Mouse (Mus musculus): Measurements from ENCODE around the gene Clec4f. TPM values are rescaled to one million over a fixed set of nuclear protein-coding genes. Genes with fewer than 3 reads are reported as not detected.

The Clec4f gene
- polyA plus RNA-seq, 1 experiment from 2014 or later: not detected

DNA sequence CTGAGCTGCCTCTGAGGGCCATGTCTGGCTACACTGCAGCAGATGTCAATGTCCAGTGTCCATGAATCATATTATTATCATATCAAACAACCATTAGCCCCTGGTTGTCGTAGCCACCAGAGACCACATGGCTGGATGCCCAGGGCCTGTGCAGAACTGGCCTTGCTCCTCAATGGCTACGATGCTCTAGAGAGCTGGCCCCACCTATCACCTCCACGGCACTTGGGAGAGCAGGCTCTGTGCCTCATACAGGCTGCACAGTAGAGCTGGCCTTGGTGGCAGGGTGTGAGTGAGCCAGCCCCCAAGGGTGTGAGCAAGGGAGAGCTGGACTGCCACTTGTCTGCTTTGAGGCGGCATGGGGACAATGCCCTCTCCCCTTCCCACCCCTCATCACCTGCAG is 41.5 kb downstream of the Clec4f start:
- no peak overlapping the region for H3K4me3 ChIP-seq (replicated peaks; ENCODE audit: low read length)
- no peak overlapping the region for H3K27ac ChIP-seq
- no peaks in the 10 kb centered on the region for H3K9me3 ChIP-seq (ENCODE audit: control insufficient read depth, low read length)
- H3K4me2 ChIP-seq (replicated peaks): no peak overlapping the region
- 91% methylated on average over 4 of the region's 4 CpGs for WGBS
- H3K36me3 ChIP-seq (replicated peaks; ENCODE audit: control insufficient read depth, insufficient read depth): no peaks in the 10 kb centered on the region
- no peaks in the 10 kb centered on the region for H3K27me3 ChIP-seq (ENCODE audit: control insufficient read depth, insufficient read depth, low read length)
- no peaks in the 10 kb centered on the region for H3K4me1 ChIP-seq (replicated peaks; ENCODE audit: control insufficient read depth, insufficient read depth, low read length)
- ATAC-seq (ENCODE audit: low FRiP score) (no peak), DNase-seq (ENCODE audit: low spot score) (no peak)
- no peak overlapping the region for H3K9ac ChIP-seq

DNA sequence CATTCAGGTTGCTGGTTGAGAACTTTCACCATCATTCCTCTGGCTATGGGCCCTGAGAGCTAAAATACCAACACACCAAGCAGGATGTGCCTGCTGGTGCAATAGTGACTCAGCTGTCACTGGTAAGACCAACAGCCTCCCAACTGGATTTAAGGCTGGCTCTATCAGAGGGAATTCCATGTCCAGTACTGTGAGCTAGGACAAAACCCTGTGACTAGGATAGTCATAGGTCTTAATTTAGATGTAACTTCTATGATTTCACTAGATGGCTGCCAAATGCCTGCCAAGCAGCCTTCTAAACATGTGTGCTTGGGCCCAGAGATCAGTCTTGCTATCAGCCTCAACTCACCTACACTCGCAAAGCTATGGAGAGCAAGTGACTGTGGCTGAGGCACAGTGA is 43.0 kb downstream of the Clec4f start:
- ATAC-seq (ENCODE audit: low FRiP score): no peak

DNA sequence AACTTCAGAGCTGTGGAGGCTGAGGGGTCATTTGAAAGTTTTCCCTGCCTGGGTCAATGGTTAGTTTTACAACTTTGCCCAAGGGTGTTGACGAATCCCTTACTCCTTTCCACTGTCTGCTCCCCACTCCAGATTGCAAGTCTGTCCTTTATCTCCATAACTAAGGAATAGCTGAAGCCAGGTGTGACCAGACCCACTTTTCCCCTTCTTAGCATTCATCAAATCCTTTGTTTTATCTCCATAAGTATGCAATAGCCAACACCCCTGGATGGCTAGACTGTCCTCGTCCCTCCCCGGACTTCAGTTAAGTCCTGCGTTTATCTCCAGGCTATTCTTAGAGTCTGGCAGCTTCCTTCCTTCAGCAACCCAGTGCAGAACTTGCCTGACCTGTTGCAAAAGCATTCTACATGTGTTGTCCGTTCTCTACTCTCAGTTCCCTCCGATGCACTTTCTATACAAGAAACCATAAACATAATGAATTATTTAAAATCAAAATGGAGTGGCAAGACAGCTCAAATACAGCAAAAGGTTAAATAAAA is 56.3 kb downstream of the Clec4f start:
- Histone ChIP-seq H3K9ac (no peak overlapping the region), H3K4me2 (replicated peaks) (no peak overlapping the region), H3K36me3 (replicated peaks; ENCODE audit: control insufficient read depth, insufficient read depth) (no peaks in the 10 kb centered on the region), H3K4me3 (replicated peaks; ENCODE audit: low read length) (no peak overlapping the region), H3K27me3 (ENCODE audit: control insufficient read depth, insufficient read depth, low read length) (no peaks in the 10 kb centered on the region), H3K4me1 (replicated peaks; ENCODE audit: control insufficient read depth, insufficient read depth, low read length) (no peaks in the 10 kb centered on the region), H3K27ac (no peak overlapping the region), H3K9me3 (ENCODE audit: control insufficient read depth, low read length) (no peaks in the 10 kb centered on the region)
- DNase-seq (ENCODE audit: low spot score): no peak
- WGBS: 91% methylated on average over 6 of the region's 6 CpGs
- no peak for ATAC-seq (ENCODE audit: low FRiP score)

More for the DNA sequence above, 43.0 kb downstream of the Clec4f start:
- H3K4me2 ChIP-seq (replicated peaks): no peak overlapping the region
- no peak for DNase-seq (ENCODE audit: low spot score)
- H3K4me3 ChIP-seq (replicated peaks; ENCODE audit: low read length): no peak overlapping the region
- no peaks in the 10 kb centered on the region for H3K4me1 ChIP-seq (replicated peaks; ENCODE audit: control insufficient read depth, insufficient read depth, low read length)
- WGBS: 89% methylated on average over 1 of the region's 1 CpGs
- H3K9ac ChIP-seq: no peak overlapping the region
- H3K27me3 ChIP-seq (ENCODE audit: control insufficient read depth, insufficient read depth, low read length): no peaks in the 10 kb centered on the region
- no peaks in the 10 kb centered on the region for H3K9me3 ChIP-seq (ENCODE audit: control insufficient read depth, low read length)
- H3K27ac ChIP-seq: no peak overlapping the region
- H3K36me3 ChIP-seq (replicated peaks; ENCODE audit: control insufficient read depth, insufficient read depth): no peaks in the 10 kb centered on the region

DNA sequence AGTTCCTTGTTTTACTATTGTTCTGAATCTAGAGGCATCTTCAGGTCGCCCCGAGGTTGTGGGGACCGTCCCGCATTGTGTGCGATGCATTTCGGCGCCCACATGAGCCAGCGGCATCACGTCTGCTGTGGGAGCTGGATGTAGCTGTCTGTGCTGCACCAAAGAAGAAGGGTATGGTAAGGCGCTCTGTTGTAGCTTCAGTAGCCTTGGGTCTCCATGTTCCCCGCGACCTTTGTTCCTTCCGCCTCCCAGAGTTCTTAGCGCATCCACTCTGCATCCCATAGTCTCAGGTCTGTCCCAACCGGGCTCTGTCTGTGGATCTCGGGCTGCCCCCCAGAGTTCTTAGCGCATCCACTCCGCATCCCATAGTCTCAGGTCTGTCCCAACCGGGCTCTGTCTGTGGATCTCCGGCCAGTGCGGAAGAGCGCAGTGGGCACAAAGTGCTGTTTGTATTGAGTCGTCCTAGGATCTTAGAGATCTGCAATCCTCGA is 56.9 kb downstream of the Clec4f start:
- Histone ChIP-seq H3K9me3 (ENCODE audit: control insufficient read depth, low read length) (no peaks in the 10 kb centered on the region), H3K9ac (peak overlapping the region; percentile 48), H3K27ac (no peak overlapping the region), H3K27me3 (ENCODE audit: control insufficient read depth, insufficient read depth, low read length) (no peaks in the 10 kb centered on the region), H3K36me3 (replicated peaks; ENCODE audit: control insufficient read depth, insufficient read depth) (no peaks in the 10 kb centered on the region), H3K4me3 (replicated peaks; ENCODE audit: low read length) (peak overlapping the region; percentile 29), H3K4me2 (replicated peaks) (peak overlapping the region; percentile 51), H3K4me1 (replicated peaks; ENCODE audit: control insufficient read depth, insufficient read depth, low read length) (no peaks in the 10 kb centered on the region)
- DNase-seq (ENCODE audit: low spot score): no peak
- ATAC-seq (ENCODE audit: low FRiP score): no peak
- 40% methylated on average over 24 of the region's 24 CpGs for WGBS

DNA sequence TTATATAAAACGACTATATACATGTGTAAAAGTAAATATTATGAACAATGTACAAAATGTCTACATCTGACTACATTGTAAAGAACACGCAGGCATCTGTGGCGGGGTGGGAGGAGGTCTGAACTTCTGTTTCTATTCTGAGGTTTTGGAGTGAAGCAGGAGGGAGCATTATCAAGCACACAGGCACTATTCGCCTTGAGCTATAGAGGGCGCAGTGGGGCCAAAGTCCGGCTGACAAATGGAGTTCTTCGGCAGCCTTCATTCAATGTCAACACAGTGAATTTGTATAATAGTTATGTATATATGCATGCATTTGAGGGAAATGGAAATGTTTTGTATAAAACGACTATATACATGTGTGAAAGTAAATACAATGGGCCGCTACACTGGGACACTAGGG is 57.3 kb downstream of the Clec4f start:
- H3K9me3 ChIP-seq (ENCODE audit: control insufficient read depth, low read length): no peaks in the 10 kb centered on the region
- WGBS: 10% methylated on average over 9 of the region's 9 CpGs
- no peaks in the 10 kb centered on the region for H3K4me1 ChIP-seq (replicated peaks; ENCODE audit: control insufficient read depth, insufficient read depth, low read length)
- H3K4me3 ChIP-seq (replicated peaks; ENCODE audit: low read length): peak overlapping the region; percentile 29
- H3K36me3 ChIP-seq (replicated peaks; ENCODE audit: control insufficient read depth, insufficient read depth): no peaks in the 10 kb centered on the region
- peak overlapping the region; percentile 51 for H3K4me2 ChIP-seq (replicated peaks)
- H3K27me3 ChIP-seq (ENCODE audit: control insufficient read depth, insufficient read depth, low read length): no peaks in the 10 kb centered on the region
- H3K9ac ChIP-seq: peak overlapping the region; percentile 48
- ATAC-seq (ENCODE audit: low FRiP score): no peak
- no peak overlapping the region for H3K27ac ChIP-seq
- DNase-seq (ENCODE audit: low spot score): peak; percentile 76

DNA sequence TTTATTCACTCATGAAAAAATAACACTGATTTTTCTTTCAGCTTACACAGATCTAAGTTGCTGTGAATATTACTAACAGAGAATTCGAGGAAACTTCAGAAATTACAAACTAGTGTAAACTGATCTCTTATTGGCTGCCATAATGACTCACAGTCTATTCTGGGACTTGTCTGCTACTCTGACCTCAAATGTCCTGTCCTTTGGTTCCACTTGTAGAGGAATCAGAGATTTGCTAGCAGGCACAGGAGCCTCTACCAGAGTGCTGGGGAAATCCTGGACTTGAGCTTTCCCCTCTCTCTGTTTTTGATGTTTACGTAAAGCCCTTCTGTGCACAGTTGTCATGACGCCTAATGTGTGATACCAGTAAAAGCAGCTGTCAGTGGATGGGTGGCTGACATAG is 58.0 kb downstream of the Clec4f start:
- DNase-seq (ENCODE audit: low spot score) (no peak), ATAC-seq (ENCODE audit: low FRiP score) (no peak)
- no peaks in the 10 kb centered on the region for H3K9me3 ChIP-seq (ENCODE audit: control insufficient read depth, low read length)
- 70% methylated on average over 3 of the region's 3 CpGs for WGBS
- H3K27ac ChIP-seq: no peak overlapping the region
- no peak overlapping the region for H3K4me3 ChIP-seq (replicated peaks; ENCODE audit: low read length)
- H3K4me2 ChIP-seq (replicated peaks): no peak overlapping the region
- H3K4me1 ChIP-seq (replicated peaks; ENCODE audit: control insufficient read depth, insufficient read depth, low read length): no peaks in the 10 kb centered on the region
- no peaks in the 10 kb centered on the region for H3K36me3 ChIP-seq (replicated peaks; ENCODE audit: control insufficient read depth, insufficient read depth)
- no peaks in the 10 kb centered on the region for H3K27me3 ChIP-seq (ENCODE audit: control insufficient read depth, insufficient read depth, low read length)
- no peak overlapping the region for H3K9ac ChIP-seq

DNA sequence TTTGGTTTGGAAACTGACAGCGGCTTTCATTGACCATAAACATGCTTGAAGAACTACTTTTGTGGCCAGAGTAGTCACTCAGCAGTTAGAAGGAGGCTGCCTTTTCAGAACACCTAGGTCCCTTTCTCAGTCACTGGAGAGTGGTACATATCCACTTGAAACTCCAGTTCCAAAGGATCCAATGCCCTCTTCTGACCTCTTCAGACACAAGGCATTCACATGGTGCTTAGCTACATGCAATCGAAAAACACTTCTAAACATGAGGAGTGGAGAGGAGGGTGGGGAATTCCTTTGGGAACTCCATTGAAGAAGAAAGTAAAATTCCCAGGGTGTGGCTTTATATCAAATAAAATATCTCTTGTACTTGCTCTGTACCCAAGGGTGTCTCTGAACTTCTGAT is 61.0 kb downstream of the Clec4f start:
- Histone ChIP-seq H3K4me1 (replicated peaks; ENCODE audit: control insufficient read depth, insufficient read depth, low read length) (no peaks in the 10 kb centered on the region), H3K27ac (no peak overlapping the region), H3K4me3 (replicated peaks; ENCODE audit: low read length) (no peak overlapping the region), H3K9ac (no peak overlapping the region), H3K27me3 (ENCODE audit: control insufficient read depth, insufficient read depth, low read length) (no peaks in the 10 kb centered on the region), H3K9me3 (ENCODE audit: control insufficient read depth, low read length) (no peaks in the 10 kb centered on the region), H3K4me2 (replicated peaks) (no peak overlapping the region), H3K36me3 (replicated peaks; ENCODE audit: control insufficient read depth, insufficient read depth) (no peaks in the 10 kb centered on the region)
- no peak for ATAC-seq (ENCODE audit: low FRiP score)
- DNase-seq (ENCODE audit: low spot score): no peak
- WGBS: 93% methylated on average over 2 of the region's 2 CpGs

Other genes starting within 250 kb of the Clec4f start
- 43.6 and 52.2 TPM in 2 replicates for gene Tet3, start 197.1 kb downstream of the Clec4f start, polyA plus RNA-seq (2014; fragmentation: Nextera tagmentation; extraction: Ambion mirVana)
- gene Dguok, start 149.2 kb downstream of the Clec4f start, polyA plus RNA-seq (2014; fragmentation: Nextera tagmentation; extraction: Ambion mirVana): 68.8 and 69.2 TPM in 2 replicates
- gene Actg2, start 119.9 kb downstream of the Clec4f start, polyA plus RNA-seq (2014; fragmentation: Nextera tagmentation; extraction: Ambion mirVana): 2.6 and 3.3 TPM in 2 replicates
- gene Stambp, start 83.5 kb downstream of the Clec4f start, polyA plus RNA-seq (2014; fragmentation: Nextera tagmentation; extraction: Ambion mirVana): 59.4 and 63.6 TPM in 2 replicates
- not detected in 2 replicates for gene Cd207, start 21.7 kb upstream of the Clec4f start, polyA plus RNA-seq (2014; fragmentation: Nextera tagmentation; extraction: Ambion mirVana)
- gene Vax2, start 55.1 kb upstream of the Clec4f start, polyA plus RNA-seq (2014; fragmentation: Nextera tagmentation; extraction: Ambion mirVana): not detected in 2 replicates
- not detected in 2 replicates for gene Atp6v1b1, start 86.8 kb upstream of the Clec4f start, polyA plus RNA-seq (2014; fragmentation: Nextera tagmentation; extraction: Ambion mirVana)
- gene Ankrd53, start 106.5 kb upstream of the Clec4f start, polyA plus RNA-seq (2014; fragmentation: Nextera tagmentation; extraction: Ambion mirVana): not detected in 2 replicates
- 49.2 and 58.4 TPM in 2 replicates for gene Tex261, start 119.6 kb upstream of the Clec4f start, polyA plus RNA-seq (2014; fragmentation: Nextera tagmentation; extraction: Ambion mirVana)
- gene Nagk, start 138.8 kb upstream of the Clec4f start, polyA plus RNA-seq (2014; fragmentation: Nextera tagmentation; extraction: Ambion mirVana): 89.7 and 98.1 TPM in 2 replicates
- 22.1 and 28.3 TPM in 2 replicates for gene Paip2b, start 175.6 kb upstream of the Clec4f start, polyA plus RNA-seq (2014; fragmentation: Nextera tagmentation; extraction: Ambion mirVana)
- 96.5 and 97.4 TPM in 2 replicates for gene Zfp638, start 210.9 kb upstream of the Clec4f start, polyA plus RNA-seq (2014; fragmentation: Nextera tagmentation; extraction: Ambion mirVana)

All from hindbrain, embryonic 14.5 days (tissue).